Mouse (Mus musculus): Measurements from ENCODE around the gene Lcn8.

DNA sequence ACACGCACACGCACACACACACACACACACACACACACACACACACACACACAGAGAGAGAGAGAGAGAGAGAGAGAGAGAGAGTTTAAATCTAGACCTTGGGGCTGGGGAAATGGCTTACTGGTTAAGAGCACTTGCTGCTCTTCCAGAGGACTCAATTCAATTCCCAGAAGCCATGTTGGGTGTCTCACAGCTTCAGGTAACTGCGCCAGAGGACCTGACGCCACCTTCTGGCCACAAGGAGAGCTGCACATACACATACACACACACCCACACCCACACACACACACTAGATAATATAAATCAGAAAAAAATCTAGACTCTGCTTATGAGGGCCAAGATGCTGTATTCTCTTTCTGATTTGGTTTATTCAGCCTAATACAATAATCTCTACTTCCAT, 34.0 kb downstream of the Lcn8 start:
- TF ChIP-seq CTCF (IDR thresholded peaks at IDR 0.05; ENCODE audit: low read depth, low read length): no peak
- no peak for TF ChIP-seq GATA2 (IDR thresholded peaks at IDR 0.05; ENCODE audit: borderline replicate concordance, low read depth, low read length)
- no peak for TF ChIP-seq POLR2AphosphoS5 (IDR thresholded peaks at IDR 0.05; ENCODE audit: insufficient replicate concordance, low read depth, low read length)
- TF ChIP-seq GATA1 (IDR thresholded peaks at IDR 0.05; ENCODE audit: borderline replicate concordance, low read length): no peak
- no peak for TF ChIP-seq TAL1 (conservative IDR thresholded peaks at IDR 0.05; ENCODE audit: low read depth, low read length)

Data from G1E (cell line).